Mouse (Mus musculus) ES-Bruce4 (cell line): ENCODE results near the gene Psmc5.

Experiments
- CTCF ChIP-seq: IDR thresholded peaks from one replicate; pipeline ENCODE4 v1.8.1; 2011; ENCODE audit warnings: low read depth, low read length
- POLR2A ChIP-seq: IDR thresholded peaks from one replicate; pipeline ENCODE4 v1.8.1; 2011; ENCODE audit warnings: low read length; ENCODE audit not compliant: insufficient read depth

GRCm38 (mm10) chr11:106254767-106255166 lies 1.2 kb upstream of the Psmc5 start:
- no peak for TF ChIP-seq POLR2A
- TF ChIP-seq CTCF: no peak
